Mouse (Mus musculus): ENCODE results near the gene Pparg.
A peak's percentile ranks its signal among the peaks of the same experiment; 100 is the strongest.

The Pparg gene

DNA sequence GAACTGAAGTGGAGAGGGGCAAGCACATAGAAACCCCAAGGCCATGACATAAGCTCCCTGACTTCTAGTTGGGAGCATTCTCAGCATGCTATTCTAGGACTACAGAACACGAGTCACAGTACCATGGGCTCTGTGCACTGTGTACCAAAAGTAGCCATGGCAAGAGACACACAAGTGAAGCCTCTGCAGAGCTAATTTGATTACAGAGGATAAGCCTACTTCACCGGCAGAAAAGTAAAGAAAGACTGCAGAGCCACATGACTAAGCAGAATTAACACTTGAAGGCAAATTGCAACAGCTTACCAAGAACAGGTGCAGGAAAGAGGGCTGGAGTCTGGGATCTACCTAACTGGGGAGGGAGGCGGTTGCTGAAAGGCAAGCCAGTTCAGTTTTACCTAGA, 103.9 kb downstream of the Pparg start:
- DNase-seq (ENCODE audit: low spot score in 2 of 2): no peak

DNA sequence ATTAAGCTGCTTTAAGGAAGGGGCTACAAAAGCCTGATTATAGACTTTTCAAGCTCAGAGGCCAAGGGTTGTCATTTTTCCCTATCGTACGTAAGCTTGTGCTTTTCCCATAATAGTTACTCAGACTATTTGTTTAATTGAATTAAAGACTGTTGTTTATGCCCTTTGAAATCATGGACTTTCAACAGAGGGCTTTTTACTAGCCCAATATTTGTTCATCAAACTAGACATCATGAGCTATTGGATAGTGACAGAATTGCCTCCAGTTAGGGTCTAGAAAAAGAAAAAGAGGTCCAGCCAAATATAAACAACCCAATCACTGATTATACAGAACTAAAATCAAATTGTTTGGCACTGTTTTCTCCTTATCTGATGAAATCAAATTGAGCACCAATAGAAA, 104.7 kb downstream of the Pparg start:
- DNase-seq (ENCODE audit: low spot score in 2 of 2): no peak

DNA sequence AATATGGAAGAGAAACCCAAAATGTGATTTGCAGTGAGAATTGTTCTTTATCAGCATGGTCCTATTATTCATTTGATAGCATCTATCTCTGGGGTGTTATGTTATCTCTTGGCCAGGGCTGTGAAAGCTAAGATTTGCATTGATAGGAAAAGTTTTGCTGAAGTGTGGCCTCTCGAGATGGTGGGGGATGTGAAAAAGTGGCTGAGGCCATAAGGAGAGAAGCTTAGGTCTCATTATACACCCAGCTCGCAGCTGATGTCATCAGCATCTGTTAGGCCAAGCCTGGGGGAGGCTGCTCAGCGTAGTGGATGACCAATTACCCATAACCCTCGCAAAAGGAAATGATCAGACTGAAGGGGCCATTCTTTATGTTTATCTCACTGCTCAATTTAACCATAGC, 105.1 kb downstream of the Pparg start:
- DNase-seq (ENCODE audit: low spot score in 2 of 2): no peak

DNA sequence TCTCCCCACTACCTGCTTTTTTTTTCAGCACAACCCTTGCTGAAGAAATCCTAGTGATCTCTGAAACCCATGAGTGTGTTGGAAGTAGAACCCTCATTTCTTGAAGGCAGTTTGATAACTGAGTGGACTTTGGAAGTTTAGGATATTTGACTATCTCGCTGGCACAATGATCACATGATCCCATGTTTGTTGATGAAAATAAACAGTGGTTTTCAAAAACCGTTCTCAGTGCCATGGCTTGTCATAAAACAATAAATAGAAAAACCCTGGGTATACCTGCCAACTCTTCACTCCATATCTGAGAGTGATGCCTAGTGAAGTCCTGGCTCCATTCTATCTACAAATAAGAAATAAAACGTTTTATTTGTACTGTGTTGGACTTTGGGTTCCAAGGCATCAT, 105.8 kb downstream of the Pparg start:
- DNase-seq (ENCODE audit: low spot score in 2 of 2): no peak

DNA sequence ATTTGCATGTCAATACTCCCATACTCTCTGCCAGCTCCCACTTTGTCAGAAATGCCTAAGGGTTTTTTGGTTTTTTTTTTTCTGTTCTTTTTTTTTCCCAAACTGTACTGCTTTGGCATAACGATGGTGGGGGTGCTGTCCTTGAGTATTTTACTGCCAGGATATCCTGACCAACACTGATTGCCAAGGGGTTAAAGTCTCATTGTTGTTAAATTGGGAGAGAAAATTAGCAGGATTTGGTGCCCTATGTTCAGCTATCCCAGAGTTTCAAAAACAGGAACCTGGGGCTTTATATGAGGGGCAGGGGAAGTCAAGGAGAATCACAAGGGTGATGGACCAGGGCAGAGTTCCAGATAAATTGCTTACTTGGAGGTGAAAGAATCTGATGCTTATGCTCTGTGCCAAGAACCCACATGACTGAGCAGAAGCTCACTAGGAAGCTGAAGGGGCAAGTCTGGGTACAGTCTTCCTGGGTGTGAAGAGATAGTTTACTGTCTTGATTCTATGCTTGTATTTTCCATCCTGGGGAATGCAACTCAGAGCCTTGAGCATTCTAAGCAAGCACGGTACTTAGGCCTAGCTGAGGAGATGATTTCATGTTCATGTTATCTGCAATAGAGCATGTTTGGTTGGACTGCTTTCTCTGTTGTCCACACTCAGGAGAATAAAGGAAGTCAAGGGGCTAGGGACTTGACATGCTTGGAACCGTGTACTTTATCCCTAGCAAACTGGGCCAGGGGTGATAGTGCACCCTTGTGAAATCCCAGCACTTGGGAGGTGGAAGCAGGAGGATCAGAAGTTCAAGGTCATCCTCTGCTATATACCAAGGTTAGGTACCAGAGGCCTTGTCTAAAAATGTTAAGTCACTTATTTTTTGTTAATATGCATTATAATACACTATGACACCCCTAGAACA, 109.2 kb downstream of the Pparg start:
- no peak for DNase-seq (ENCODE audit: low spot score in 2 of 2)

DNA sequence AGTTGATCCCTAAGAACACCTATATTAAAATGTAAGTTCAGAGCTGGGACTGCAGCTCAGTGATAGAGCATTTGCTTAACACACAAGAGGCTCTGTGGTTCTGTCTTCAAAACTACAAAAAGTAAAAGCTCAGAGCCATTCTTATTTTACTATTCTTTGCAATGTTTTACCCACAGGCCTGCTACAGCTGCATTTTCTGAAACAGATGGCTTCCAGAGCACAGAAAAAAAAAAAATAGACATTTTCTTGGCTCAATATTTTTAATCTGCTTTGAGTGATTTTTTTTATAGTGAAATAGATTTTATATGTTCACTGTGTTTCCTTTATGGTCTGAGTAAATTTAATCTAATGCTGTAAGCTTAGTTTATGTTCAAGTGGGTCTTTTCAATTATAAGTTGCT, 111.2 kb downstream of the Pparg start:
- DNase-seq (ENCODE audit: low spot score in 2 of 2): no peak

DNA sequence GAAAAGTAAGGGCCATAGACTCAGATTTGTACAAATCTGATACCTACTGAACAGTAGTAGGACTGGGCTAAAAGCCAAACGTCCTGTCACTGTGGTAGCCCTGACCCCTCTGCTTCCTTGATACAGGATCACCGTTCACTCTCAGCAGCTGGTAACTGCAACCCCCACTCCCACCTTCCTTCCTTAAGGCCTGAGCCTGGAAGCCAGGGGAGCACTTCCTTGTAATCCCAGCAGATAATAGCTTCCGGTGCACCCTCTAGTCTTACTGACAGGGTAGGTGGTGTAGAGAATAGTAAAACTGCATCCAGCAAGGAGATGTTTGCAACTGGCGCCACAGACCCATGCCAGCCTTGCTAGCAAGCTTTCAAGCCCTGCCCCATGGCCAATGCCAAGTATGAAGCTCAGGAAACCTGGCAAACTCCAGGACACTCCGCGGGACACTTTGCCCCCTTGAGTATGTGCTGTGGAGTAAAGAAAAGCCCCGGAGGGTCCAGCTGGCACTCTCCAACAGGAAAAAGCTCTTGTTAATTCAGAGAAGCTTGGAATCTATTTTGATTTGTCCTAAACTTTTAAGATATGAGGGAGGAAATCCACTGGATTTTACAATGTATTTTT, 116.4 kb downstream of the Pparg start:
- DNase-seq (ENCODE audit: low spot score in 2 of 2): no peak

DNA sequence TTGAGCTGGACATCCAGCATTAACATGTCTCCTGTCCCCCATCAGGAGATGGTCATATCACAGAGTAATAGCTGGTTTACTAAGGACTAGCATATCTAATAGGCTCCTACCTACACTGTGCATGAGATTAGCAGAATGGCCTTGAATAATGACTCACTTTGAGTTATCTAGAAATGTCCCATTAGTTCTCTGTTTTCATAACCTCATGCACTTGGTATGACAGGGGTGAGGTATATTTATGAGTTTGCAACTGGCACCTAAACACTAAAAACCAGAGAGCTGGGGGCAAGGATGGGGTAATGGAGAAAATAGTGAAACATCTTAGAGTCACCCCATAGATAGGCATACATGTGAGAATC, 119.2 kb downstream of the Pparg start:
- DNase-seq (ENCODE audit: low spot score in 2 of 2): no peak

DNA sequence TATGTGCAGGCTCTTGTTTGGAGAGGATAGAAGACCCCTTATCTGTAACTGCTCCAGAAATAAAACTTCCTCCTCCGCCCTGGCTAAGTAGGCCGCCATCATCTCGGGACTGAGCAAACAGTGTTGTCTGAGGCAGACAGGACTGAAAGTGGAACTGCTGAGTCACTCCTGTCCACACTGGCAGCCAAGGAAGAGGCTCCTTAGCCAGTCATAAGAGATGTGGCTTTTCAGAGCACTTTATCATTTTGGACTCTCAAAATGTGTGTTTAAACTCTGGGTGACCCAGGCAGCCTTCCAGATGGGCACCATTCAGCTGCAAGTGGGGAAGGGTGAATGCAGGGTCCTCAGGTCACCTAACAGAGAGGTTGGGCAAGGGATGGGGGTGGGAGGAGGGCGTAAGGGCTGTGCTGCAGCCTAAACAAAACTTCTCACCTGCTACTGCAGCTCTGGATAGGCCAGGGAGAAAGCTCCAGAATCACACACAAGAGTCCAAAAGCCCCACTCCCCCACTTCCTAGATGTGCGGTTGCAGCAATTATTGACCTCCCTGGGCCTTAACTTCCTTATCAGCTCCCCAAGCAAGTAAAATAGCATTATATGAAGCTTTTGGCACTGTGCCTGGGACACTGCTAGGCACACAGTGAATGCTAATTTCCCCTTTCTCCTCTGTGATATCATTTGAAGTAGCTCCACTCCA, 119.7 kb downstream of the Pparg start:
- no peak for DNase-seq (ENCODE audit: low spot score in 2 of 2)

DNA sequence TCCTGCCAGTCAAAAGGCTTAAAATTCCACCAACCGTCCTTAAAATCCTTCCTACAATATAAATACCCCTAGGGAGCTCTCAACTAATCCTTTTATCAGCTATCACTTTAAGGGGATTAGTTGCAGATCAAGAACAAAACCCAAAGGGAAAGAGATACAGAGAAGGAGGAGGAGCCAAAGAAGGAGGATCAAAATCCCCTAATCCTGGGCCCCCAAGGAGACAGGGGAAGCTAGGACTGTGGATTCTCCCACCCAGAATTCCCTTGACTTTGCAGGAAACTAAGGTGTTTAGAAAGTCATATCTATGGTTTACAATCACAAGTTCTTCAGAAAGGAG, 120.2 kb downstream of the Pparg start:
- no peak for DNase-seq (ENCODE audit: low spot score in 2 of 2)

DNA sequence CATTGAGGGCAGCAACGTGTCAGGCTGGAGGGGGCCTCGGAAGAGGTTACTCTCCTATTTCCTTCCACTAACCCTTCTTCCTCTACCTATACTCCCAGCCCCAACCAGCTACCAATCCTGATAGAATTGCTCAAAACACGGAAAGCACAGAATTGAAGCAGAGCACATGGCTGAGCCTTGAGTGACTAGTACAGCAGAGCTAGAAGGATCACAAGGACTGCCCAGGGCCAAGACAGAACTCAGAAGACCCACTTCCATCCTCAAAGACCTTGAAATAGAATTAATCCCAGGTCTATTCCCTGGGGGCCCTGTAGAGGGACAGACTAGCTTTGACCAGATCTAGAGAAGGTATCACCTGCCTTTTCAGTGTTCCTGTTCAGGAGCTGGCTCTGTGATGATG, 120.9 kb downstream of the Pparg start:
- DNase-seq (ENCODE audit: low spot score in 2 of 2): no peak

DNA sequence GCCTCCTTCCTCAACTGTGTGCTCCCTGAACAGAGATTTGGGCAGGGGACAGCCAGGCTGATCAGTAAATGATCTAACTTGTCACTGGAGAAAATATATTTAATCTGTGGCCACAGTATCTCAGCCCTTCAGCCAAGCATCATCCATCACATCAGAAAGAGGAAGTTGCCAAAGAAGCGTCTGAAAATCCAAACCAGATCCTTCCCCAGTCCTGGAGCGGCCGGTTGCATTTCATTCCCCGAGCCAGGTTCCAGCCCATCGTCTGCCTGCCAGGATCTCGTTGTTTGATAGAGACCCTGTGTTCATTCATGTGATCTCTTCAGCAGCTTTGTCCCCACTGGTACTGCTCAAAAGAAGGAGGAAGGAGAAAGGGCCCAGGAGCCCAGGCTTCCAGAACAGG, 124.9 kb downstream of the Pparg start:
- no peak for DNase-seq (ENCODE audit: low spot score in 2 of 2)

DNA sequence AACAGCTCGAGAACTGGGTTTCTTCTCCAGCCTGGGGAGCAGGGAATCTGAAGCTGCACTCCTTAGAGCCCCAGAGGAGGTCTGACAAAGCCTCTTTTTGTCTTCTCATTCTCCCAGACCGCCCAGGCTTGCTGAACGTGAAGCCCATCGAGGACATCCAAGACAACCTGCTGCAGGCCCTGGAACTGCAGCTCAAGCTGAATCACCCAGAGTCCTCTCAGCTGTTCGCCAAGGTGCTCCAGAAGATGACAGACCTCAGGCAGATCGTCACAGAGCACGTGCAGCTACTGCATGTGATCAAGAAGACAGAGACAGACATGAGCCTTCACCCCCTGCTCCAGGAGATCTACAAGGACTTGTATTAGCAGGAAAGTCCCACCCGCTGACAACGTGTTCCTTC, 129.1 kb downstream of the Pparg start:
- DNase-seq (ENCODE audit: low spot score in 2 of 2): no peak

DNA sequence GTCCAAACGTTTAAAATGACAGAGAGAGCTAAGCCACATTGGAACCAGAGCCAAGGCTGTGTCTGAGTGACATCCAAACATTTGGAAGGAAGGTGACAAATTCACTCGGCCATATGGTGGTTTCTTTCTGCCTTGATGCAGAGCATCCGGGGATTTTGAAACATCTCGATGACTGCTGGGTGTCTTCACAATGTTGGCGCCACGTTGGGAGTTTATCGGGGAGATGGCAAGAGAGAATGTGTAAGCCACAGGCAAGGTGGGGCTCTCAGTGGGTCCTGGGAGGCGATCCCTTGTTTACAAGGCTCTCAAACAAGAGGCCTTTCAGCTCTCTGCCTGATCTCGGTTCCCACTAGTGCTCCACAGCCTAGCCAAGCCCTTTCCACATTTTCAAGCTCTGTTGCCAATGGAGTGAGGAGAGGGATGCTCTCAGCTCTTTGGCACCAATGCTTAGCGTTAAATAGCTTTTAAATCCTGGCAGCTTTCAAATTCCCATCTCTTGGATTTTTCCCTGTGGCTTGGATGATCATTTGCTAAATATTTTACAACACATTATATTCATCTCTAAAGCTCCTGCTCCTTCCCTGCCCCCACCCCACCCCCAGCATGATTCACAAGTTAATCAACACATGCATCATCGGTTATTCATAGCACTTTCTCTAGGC, 132.3 kb downstream of the Pparg start:
- peak in 1 of 2 experiments; percentile 20 for DNase-seq (ENCODE audit: low spot score in 2 of 2)

DNA sequence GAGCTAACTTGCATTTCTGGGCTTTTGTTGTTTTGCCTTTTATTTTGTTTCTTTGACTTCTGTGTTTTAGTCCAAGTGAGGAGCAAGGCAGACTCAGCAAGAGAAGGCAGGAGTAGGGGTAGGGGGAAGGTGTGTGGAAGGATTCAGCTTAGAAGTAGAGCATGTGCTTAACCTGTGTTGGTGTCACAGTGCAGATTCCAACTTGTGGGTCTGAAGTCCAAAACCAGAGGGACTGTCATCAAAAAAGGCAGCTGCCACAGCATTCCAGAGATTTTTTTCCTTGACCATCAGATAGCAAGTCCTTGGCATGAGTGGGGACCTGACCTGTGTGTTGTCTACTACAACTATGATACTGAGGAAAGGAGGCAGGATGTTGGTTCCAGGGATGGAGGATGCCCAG, 133.1 kb downstream of the Pparg start:
- no peak for DNase-seq (ENCODE audit: low spot score in 2 of 2)

DNA sequence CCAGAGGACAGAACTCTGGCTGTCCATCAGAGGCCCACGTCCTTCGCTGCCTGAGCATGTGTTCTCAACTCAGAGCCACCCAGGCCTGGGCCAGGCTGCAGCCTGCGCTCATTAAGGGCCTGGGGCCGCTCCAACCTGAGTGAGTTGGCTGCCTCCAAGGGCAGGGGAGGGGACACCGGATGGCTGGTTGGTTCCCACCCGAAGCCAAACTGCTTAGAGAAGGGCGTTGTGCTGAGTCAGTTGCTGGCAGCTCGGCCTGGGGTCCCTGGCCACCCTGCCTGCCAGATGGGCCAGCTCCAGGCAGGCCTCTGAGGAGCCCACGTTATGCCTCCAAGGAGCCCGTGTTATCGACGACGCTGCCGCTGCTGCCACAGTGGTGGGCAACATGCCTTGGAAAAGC, 138.8 kb downstream of the Pparg start:
- DNase-seq (ENCODE audit: low spot score in 2 of 2): peak; percentile 47 to 50

DNA sequence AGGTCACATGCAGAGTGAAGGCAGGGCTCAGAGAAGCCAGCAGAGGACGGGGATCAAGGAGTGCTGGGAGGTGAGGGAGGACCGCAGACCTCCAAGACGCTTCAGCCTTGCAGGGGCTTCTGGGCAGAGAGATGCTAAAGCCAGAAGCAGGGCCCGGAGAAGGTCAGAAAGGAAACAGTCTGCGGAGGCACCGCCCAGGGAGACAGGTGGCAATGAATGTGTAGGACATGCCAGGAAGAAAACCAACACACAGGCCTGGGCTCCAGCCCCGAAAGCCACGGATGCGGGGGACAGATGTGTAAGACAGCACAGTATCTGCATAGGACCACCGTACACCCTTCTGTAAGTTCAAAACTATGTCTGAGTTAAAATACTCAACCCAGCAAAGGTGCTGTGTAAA, 139.5 kb downstream of the Pparg start:
- no peak for DNase-seq (ENCODE audit: low spot score in 2 of 2)

DNA sequence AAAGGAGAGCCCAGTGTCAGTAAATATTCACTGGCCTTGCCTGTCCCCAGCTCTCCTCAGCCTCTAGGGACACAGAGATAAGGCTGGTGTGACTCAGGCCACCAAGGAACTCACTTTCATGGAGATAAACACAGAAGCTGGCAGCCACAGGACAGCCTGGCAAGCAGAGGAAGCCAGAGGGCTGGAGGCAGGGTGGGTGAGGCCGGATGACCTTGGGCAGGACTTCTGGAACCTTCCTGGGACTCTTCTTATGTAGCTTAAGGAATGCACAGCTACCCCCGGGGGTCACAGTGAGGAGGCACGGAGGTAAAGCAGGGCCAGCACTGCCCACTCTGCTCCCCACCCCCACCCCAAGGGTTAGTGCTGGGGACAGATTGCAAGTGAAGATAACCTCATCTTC, 140.4 kb downstream of the Pparg start:
- DNase-seq (ENCODE audit: low spot score in 2 of 2): no peak

DNA sequence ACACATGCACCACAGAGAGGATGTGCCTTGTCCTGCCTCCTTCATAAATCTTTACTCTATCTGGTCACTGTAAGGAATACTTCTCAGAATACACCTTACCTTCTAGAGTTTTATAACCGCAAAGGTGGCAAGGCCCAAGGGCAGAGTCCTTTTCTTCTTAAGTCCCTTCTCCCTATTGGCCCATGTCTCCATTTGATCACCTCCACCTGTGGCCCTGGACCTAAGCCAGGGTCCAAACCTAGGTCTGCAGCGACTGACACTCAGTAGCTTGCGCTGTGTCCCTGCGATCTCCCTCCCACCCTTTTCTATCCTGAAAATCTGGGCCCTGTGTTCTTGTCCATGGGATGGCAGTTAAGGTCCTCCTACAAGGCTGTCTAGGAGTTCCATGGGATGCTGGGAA, 142.3 kb downstream of the Pparg start:
- no peak for DNase-seq (ENCODE audit: low spot score in 2 of 2)

DNA sequence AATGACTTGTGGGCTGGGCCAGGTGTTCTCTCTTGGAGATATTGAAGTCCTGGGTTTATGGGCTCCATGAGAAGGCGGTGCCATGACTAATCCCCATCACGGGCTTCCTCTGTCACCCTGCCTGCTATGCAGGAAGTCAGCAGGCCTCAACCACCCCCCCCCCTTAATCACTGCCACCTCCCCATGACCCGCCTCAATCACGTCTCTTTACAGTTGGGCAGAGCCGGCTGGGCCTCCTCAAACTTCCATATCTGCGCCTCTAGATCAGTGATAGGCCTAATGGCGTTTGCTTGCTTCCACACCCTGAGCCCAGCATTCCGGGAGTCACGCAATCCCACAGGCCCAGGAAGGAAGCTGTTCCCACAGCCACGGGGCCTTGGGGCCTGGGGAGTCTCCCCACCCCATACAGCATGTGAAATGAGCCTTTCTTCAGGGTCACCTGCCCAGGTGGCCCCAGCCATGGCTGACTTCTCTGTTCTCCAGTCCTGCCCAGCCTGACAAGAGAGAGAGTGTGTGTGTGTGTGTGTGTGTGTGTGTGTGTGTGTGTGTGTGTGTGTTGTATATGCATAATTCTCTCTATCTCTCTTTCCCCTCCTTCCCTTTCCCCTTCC, 142.9 kb downstream of the Pparg start:
- no peak for DNase-seq (ENCODE audit: low spot score in 2 of 2)

DNA sequence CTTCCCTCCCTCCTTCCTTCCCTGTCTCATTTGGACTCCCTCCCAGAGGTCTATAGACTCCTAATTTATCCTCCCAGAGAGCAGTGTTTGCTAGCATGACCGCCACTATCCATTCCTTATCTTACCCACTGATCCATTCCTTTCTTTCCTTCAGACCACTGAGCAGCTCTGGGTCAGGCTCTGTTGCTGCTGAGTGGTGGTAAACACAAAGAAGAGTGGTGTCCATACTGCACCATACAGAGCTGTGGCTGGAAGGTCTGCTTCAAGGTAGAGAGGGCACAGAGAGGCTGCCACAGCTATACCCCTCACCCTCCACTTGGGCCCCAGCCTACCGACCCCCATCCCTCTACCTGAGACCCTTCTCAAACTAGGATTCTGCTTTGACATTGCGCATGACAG, 143.4 kb downstream of the Pparg start:
- DNase-seq (ENCODE audit: low spot score in 2 of 2): no peak

DNA sequence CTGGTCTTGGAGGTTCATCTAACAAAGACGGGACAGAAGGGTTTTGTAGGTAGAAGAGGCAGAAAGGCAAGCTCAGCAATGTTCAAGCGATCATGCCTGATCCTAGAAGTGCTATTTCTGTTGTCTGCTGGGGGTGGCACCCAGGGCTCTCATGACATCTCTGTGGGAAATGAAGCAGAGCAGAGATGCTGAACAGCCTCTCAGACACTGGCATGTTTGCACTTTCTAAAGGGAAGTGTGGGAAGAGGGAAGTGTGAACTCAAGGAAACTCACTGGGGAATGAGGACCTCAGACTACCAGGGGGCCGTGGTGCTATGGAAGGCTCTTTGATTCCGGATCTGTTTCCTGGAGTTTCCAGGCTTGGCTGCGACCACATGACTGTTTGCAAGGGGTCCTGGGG, 144.2 kb downstream of the Pparg start:
- DNase-seq (ENCODE audit: low spot score in 2 of 2): no peak

All from frontal cortex, postnatal 10 days (tissue).